Mouse (Mus musculus) spleen, postnatal 10 days (tissue): ENCODE results near the gene Tmed4.
"Not testable (repeated sequence)": the region's sequence is repeated elsewhere in the genome, so short reads cannot be mapped to it uniquely, and the experiment has no call there.

Experiments
- DNase-seq, 2 experiments: peaks; one replicate each; pipeline ENCODE4 v3.0.0; 2021 to 2022; ENCODE audit warnings: low spot score in 2 of 2

The Tmed4 gene

GRCm38 (mm10) chr11:6273607-6274006, 1.1 kb downstream of the Tmed4 start:
- DNase-seq, result no peak

GRCm38 (mm10) chr11:6267320-6268254, 7.1 kb downstream of the Tmed4 start, which contains the start of gene Ddx56:
Ddx56 (minus strand) TSS chr11:6267772.
- DNase-seq, result peak; percentile 80 to 94

GRCm38 (mm10) chr11:6266621-6267020, 8.0 kb downstream of the Tmed4 start:
- no peak for DNase-seq

GRCm38 (mm10) chr11:6261434-6262082, 13.1 kb downstream of the Tmed4 start:
- DNase-seq, result peak; percentile 73 to 84

- DNase-seq, result no peak
These were observed 15.3 kb downstream of the Tmed4 start for GRCm38 (mm10) chr11:6259413-6259812.

- no peak for DNase-seq
These were observed 18.1 kb downstream of the Tmed4 start for GRCm38 (mm10) chr11:6256490-6257072.

- DNase-seq, result not testable (repeated sequence)
These were observed 20.1 kb downstream of the Tmed4 start for GRCm38 (mm10) chr11:6254602-6255001.

GRCm38 (mm10) chr11:6252824-6253223, 21.8 kb downstream of the Tmed4 start:
- DNase-seq, result no peak

- no peak for DNase-seq
These were observed 22.4 kb downstream of the Tmed4 start for GRCm38 (mm10) chr11:6252248-6252647.

GRCm38 (mm10) chr11:6244707-6245106, 30.0 kb downstream of the Tmed4 start:
- DNase-seq, result no peak

- no peak for DNase-seq
These were observed 41.6 kb downstream of the Tmed4 start for GRCm38 (mm10) chr11:6233025-6233424.

- no peak for DNase-seq
These were observed 44.7 kb downstream of the Tmed4 start, which contains the start of gene Npc1l1 for GRCm38 (mm10) chr11:6230012-6230411. Npc1l1 (minus strand) TSS chr11:6230143.

- no peak for DNase-seq
These were observed 50.0 kb downstream of the Tmed4 start for GRCm38 (mm10) chr11:6224541-6225229.

GRCm38 (mm10) chr11:6222187-6222586, 52.5 kb downstream of the Tmed4 start:
- DNase-seq, result no peak
